Mouse (Mus musculus) v-Abl transformed pro-B cells (cell line): ENCODE data around the gene Card14.

Source experiments
- in situ Hi-C, 2 experiments: fragments of 400-800 bp; cut with MboI; formaldehyde crosslinking; loops; one replicate each; pipeline ENCODE4 v1.15.1; 2025; ENCODE audit not compliant: unreplicated experiment in 2 of 2

Card14 gene

DNA sequence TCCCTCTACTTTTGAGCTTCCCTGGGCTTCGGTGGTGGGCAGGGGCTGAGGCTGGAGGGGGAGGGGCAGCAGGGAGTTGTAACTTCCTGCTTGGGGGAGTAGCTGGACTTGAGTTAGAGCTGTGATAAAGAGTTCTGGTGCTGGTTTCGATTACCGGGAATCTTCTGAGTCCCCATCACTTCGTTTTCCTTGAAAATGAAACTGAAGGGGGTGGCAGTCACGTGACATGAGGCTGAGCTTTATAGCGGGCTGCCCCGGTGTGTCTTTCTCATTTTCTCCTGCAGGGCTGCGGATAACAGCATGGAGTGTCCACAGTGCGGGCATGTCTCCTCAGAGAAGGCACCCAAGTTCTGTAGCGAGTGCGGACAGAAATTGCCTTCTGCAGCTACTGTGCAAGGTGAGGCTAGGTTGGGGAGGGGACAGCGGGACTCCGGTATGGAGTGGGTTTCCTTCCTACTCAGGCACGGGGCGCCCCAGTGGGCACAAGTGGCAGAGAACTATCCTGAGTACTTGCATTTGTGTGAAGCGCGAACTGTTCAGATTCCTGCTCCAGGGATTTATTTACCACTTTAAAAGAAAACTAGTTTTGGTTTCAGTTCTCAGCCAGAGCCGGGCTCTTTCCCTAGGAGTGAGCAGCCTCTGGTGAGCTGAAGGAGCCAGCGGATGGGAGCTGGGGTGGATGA lies 85.4 kb downstream of the Card14 start, which contains the start of gene Rnf213:
Gene Rnf213 (plus strand): TSS at position 301 of the 683 bp plus-strand sequence.
- in situ Hi-C loops, result no loop called here

DNA sequence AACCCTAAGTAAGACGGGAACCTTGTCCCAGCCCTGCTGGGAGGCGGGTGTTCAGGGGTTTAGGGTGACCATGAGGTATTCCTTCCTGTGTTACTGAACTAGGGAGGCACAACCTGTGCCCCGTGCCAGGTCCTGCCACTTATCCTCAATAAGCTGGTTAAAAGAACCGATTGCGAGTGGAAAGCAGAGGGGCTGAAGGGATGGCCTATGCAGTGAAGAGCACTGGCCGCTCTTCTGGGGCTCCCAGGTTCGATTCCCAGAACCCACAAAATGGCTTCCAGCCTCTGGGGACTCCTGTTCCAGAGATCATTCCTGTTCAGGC lies 85.9 kb downstream of the Card14 start:
- in situ Hi-C loops, result no loop called here

DNA sequence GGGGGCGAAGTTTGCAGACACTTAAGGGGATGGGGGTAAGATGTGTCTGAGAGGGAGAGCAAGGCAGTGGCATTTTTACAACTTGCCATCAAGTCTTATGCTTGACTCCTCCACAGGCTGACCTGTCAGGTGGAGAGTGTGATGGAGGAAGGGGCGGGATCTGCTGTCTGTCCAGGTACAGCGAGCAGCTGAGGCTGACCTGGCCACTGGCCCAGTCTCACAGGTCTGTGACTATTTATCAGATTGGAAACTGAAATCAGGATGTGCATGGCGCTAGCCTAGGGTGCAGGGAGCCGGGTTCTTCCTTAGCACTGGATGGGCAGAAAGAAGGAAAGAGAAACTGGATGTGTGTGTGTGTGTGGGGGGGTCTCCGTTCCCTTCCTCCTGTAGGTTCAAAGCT lies 86.6 kb downstream of the Card14 start:
- in situ Hi-C loops, result no loop called here
